Mouse (Mus musculus) neural tube, embryonic 11.5 days (tissue): ENCODE data around the gene Vmn1r2. TPM values are rescaled to one million over a fixed set of nuclear protein-coding genes. Genes with fewer than 3 reads are reported as not detected.
"Not testable (repeated sequence)": the region's sequence is repeated elsewhere in the genome, so short reads cannot be mapped to it uniquely, and the experiment has no call there.

Experiments used
- ATAC-seq: fragments of 200-750 bp; cut with Nextera tagmentation; 2 replicates; pipeline ENCODE4 v1.8.0; 2017; ENCODE audit warnings: moderate number of reproducible peaks, mild to moderate bottlenecking, moderate TSS enrichment, moderate library complexity; ENCODE audit not compliant: insufficient read depth, low FRiP score, low TSS enrichment
- DNase-seq: peaks from one replicate; pipeline ENCODE4 v3.0.0-alpha.2; 2015; ENCODE audit warnings: low spot score
- H3K27ac ChIP-seq: fragments of 300-500 bp; sonication (generic); 2 replicates; pipeline ENCODE4 v1.5.1; 2014; ENCODE audit warnings: low read depth, mild to moderate bottlenecking, low read length
- H3K27me3 ChIP-seq: fragments of 300-500 bp; sonication (generic); 2 replicates; pipeline ENCODE4 v1.6.1; 2014; ENCODE audit warnings: mild to moderate bottlenecking, low read length, mixed read lengths; ENCODE audit not compliant: control insufficient read depth, insufficient read depth
- H3K36me3 ChIP-seq: fragments of 300-500 bp; sonication (generic); 2 replicates; pipeline ENCODE4 v1.6.1; 2014; ENCODE audit warnings: mild to moderate bottlenecking, low read length, moderate library complexity, mixed read lengths; ENCODE audit not compliant: control insufficient read depth, insufficient read depth
- H3K4me1 ChIP-seq: fragments of 300-500 bp; sonication (generic); 2 replicates; pipeline ENCODE4 v1.6.1; 2014; ENCODE audit warnings: low read length, mixed read lengths; ENCODE audit not compliant: control insufficient read depth, insufficient read depth
- H3K4me2 ChIP-seq: fragments of 300-500 bp; sonication (generic); 2 replicates; pipeline ENCODE4 v1.6.1; 2014; ENCODE audit warnings: low read depth, mild to moderate bottlenecking, moderate library complexity
- H3K4me3 ChIP-seq: fragments of 300-500 bp; sonication (generic); 2 replicates; pipeline ENCODE4 v1.5.1; 2014; ENCODE audit warnings: low read depth, low read length
- H3K9ac ChIP-seq: fragments of 300-500 bp; sonication (generic); 2 replicates; pipeline ENCODE4 v1.6.1; 2014; ENCODE audit warnings: mild to moderate bottlenecking, low read length
- H3K9me3 ChIP-seq: fragments of 300-500 bp; sonication (generic); 2 replicates; pipeline ENCODE4 v1.6.1; 2016; ENCODE audit warnings: low read length; ENCODE audit not compliant: control insufficient read depth
- WGBS: fragments of 180-500 bp; shearing (Covaris S2); extraction: QIAGEN DNeasy Blood & Tissue Kit; methylation state at CpG from one replicate; pipeline ENCODE4 v1.1.7; 2014; 5-methylcytosine and 5-hydroxymethylcytosine counted together
- polyA plus RNA-seq: library from polyadenylated mRNA; unstranded; fragments of >200 nt; fragmentation: Nextera tagmentation; extraction: Ambion mirVana; gene quantifications from 2 replicates; pipeline ENCODE4 v1.2.1, GENCODE M21; 2014

Vmn1r2 gene
- polyA plus RNA-seq: not detected in 2 replicates

DNA sequence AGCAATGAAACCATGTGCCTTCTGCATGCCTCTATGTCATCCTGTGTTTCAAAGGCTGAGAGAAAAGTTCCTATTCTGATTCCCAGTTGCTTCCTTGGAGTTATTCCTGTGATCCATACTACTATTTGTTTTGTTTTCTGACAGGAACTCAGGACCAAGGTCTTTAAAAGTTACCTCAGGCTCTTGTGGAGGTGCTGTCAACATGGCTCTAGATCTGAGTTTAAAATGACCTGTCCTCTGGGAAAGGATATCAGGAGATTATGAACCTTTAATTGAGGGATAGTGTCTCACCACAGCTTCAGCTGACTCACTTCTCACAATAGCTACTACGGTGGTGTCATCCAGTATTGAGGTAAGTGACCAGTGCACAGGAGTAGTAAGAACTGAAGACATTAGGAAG is at the start of gene Vmn1r2:
Vmn1r2 (plus strand) TSS at position 301 of the 400 bp plus-strand sequence.
- WGBS: no CpG with 5 or more reads among the region's 1 CpGs
- H3K9ac ChIP-seq, H3K4me2 ChIP-seq, ATAC-seq, H3K9me3 ChIP-seq, DNase-seq, H3K4me1 ChIP-seq, H3K27me3 ChIP-seq, H3K36me3 ChIP-seq, H3K4me3 ChIP-seq, H3K27ac ChIP-seq: not testable (repeated sequence)

DNA sequence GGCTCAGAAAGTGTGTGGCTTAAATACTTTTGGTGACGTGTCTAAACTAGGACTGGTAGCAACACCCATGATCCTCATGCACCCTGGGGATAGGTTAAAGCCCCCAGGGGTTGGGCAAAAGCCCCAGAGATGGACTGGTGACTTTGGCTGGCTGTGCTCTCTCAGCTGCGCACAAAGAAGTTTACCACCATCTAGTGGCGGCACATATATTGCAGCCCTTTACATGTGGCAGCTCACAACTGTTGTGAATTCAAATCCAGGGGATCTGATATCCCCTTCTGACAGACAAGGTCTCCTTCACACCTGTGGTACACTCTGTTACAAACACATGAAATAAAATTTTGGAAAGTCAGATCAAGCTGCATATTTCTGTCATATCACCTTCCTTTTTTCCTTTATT is 19.2 kb upstream of the Vmn1r2 start:
- ATAC-seq, H3K27ac ChIP-seq, H3K9ac ChIP-seq: not testable (repeated sequence)

DNA sequence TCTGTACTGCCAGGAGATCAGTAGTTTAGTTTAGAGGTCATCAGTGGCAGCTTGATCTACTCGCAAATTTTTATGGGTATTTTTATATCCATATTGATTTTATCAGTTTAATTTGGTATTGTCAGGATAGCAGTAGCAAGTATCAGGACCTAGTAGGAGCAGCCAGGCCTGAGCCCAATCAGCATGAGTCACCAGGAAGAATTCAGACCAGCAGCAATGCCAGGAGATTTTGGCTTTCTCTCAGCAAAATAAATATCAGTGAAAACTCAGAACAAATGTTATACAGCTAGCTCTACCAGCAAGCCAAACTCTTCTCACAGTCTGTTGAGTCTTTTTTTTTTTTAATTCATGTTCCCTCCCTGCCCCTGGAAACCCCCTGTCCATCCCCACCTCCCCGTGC is 13.8 kb upstream of the Vmn1r2 start:
- not testable (repeated sequence) for ATAC-seq, H3K4me2 ChIP-seq, DNase-seq, H3K36me3 ChIP-seq, H3K27me3 ChIP-seq, H3K4me3 ChIP-seq, H3K4me1 ChIP-seq, H3K27ac ChIP-seq, H3K9me3 ChIP-seq, H3K9ac ChIP-seq
- WGBS: 72% methylated on average over 2 of the region's 2 CpGs

More for the DNA sequence above, 19.2 kb upstream of the Vmn1r2 start:
- not testable (repeated sequence) for H3K36me3 ChIP-seq, H3K27me3 ChIP-seq, H3K9me3 ChIP-seq, H3K4me1 ChIP-seq, H3K4me2 ChIP-seq, DNase-seq, H3K4me3 ChIP-seq
- WGBS: no CpG with 5 or more reads among the region's 3 CpGs

DNA sequence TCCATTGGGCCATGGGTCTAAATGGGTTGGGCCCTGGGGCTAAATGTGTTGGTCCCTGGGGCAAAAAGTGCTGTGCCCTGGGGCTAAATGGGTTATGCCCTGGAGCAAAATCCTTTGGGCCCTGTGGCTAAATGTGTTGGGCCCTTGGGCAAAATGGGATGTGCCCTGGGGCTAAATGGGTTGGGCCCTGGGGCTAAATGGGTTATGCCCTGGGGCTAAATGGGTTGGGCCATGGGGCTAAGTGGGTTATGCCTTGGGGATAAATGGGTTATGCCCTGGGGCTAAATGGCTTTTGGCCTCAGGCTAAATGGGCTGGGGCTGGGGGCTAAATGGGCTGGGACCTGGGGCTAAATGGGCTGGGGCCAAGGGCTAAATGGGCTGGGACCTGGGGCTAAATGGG is 2.7 kb upstream of the Vmn1r2 start:
- not testable (repeated sequence) for DNase-seq, H3K4me2 ChIP-seq, H3K9me3 ChIP-seq, H3K27ac ChIP-seq, H3K27me3 ChIP-seq, H3K4me3 ChIP-seq, ATAC-seq, H3K36me3 ChIP-seq, H3K4me1 ChIP-seq, H3K9ac ChIP-seq

DNA sequence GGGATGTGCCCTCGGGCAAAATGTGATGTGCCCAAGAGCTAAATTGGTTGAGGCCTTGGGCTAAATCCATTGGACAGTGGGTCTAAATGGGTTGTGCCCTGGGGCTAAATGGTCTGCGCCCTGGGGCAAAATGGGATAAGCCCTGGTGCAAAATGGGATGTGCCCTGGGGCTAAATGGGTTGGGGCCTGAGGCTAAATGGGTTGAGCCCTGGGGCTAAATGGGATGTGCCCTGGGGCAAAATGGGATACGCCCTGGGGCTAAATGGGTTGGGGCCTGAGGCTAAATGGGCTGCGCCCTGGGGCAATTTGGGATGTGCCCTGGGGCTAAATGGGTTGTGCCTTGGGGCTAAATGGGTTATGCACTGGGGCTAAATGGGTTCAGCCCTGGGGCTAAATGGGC is 2.1 kb upstream of the Vmn1r2 start:
- Histone ChIP-seq H3K4me2 (no peak overlapping the region), H3K9ac (no peak overlapping the region), H3K27ac (no peak overlapping the region), H3K9me3 (peaks cover 7% of the 10 kb centered on the region), H3K36me3 (no peaks in the 10 kb centered on the region), H3K27me3 (no peaks in the 10 kb centered on the region), H3K4me3 (no peak overlapping the region), H3K4me1 (no peaks in the 10 kb centered on the region)
- ATAC-seq (no peak), DNase-seq (no peak)
- WGBS: 92% methylated on average over 4 of the region's 4 CpGs

DNA sequence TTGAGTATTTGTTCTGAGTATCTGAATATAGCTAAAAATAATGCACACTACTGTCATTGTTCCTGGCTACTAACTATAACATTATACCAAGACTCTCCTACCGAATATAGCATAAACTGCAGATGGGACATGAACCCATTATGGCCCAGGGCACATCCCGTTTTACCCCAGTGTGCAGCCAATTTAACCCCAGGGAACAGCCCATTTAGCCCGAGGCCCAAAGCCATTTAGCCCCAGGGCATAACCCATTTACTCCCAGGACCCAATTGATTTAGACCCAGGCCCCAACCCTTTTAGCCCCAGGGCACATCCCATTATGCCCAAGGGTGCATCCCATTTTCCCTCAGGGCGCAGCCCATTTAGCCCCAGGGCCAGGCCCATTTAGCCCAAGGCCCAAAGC is 7.5 kb downstream of the Vmn1r2 start:
- not testable (repeated sequence) for H3K4me1 ChIP-seq, H3K9ac ChIP-seq, H3K27ac ChIP-seq, DNase-seq, H3K4me2 ChIP-seq, ATAC-seq, H3K4me3 ChIP-seq, H3K27me3 ChIP-seq, H3K36me3 ChIP-seq
- WGBS: 76% methylated on average over 4 of the region's 4 CpGs
- peaks cover 20% of the 10 kb centered on the region for H3K9me3 ChIP-seq

DNA sequence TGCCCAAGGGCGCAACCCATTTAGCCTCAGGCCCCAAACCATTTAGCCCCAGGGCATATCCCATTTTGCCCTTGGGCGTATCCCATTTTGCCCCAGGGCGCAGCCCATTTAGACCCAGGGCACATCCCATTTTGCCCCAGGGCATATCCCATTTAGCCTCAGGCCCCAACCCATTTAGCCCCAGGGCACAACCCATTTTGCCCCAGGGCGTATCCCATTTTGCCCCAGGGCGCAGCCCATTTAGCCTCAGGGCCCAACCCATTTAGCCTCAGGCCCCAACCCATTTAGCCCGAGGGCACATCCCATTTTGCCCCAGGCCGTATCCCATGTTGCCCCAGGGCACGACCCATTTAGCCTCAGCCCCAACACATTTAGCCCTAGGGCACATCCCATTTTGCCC is 8.6 kb downstream of the Vmn1r2 start:
- peaks cover 24% of the 10 kb centered on the region for H3K9me3 ChIP-seq
- H3K4me3 ChIP-seq, H3K27me3 ChIP-seq, H3K4me1 ChIP-seq, H3K9ac ChIP-seq, ATAC-seq, H3K4me2 ChIP-seq, DNase-seq, H3K27ac ChIP-seq, H3K36me3 ChIP-seq: not testable (repeated sequence)
- WGBS: 94% methylated on average over 6 of the region's 8 CpGs

DNA sequence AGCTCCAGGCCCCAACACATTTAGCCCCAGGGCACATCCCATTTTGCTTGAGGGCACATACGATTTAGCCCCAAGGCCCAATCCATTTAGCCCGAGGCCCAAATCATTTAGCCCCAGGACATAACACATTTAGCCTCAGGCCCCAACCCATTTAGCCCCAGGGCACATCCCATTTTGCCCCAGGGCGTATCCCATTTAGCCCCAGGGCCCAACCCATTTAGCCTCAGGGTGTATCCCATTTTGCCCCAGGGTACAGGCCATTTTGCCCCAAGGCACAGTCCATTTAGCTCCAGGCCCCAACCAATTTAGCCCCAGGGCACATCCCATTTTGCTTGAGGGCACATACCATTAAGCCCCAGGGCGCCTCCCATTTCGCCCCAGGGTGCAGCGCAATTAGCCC is 9.1 kb downstream of the Vmn1r2 start:
- not testable (repeated sequence) for DNase-seq, H3K36me3 ChIP-seq, ATAC-seq, H3K27ac ChIP-seq, H3K4me1 ChIP-seq, H3K4me3 ChIP-seq, H3K4me2 ChIP-seq, H3K27me3 ChIP-seq, H3K9ac ChIP-seq
- H3K9me3 ChIP-seq: peaks cover 26% of the 10 kb centered on the region
- 91% methylated on average over 6 of the region's 6 CpGs for whole genome bisulfite sequencing

DNA sequence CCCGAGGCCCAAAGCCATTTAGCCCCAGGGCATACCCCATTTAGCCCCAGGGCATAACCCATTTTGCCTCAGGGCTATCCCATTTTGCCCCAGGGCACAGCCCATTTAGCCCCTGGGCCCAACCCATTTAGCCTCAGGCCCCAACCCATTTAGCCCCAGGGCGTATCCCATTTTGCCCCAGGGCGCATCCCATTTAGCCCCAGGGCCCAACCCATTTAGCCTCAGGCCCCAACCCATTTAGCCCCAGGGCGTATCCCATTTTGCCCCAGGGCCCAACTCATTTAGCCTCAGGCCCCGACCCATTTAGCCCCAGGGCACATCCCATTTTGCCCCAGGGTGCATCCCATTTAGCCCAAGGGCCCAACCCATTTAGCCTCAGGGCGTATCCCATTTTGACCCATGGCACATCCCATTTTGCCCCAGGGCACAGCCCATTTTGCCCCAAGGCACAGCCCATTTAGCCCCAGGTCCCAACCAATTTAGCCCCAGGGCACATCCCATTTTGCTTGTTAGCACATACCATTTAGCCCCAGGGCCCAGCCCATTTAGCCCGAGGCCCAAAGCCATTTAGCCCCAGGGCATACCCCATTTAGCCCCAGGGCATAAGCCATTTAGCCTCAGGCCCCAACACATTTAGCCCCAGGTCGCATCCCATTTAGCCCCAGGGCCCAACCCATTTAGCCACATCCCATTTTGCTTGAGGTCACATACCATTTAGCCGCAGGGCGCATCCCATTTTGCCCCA is 9.8 kb downstream of the Vmn1r2 start:
- H3K4me3 ChIP-seq, H3K4me1 ChIP-seq, H3K36me3 ChIP-seq, DNase-seq, H3K27me3 ChIP-seq, H3K27ac ChIP-seq, H3K9ac ChIP-seq, ATAC-seq, H3K4me2 ChIP-seq: not testable (repeated sequence)
- H3K9me3 ChIP-seq: peaks cover 28% of the 10 kb centered on the region
- 91% methylated on average over 10 of the region's 10 CpGs for WGBS
